Mouse (Mus musculus): ENCODE results near the gene Kank1. TPM values are rescaled to one million over a fixed set of nuclear protein-coding genes. Genes with fewer than 3 reads are reported as not detected.

Gene Kank1
- polyA plus RNA-seq, 1 experiment, result 30.6 TPM

- TF ChIP-seq POLR2A (IDR thresholded peaks at IDR 0.05; ENCODE audit: low read depth, low read length) (no peak), CTCF (IDR thresholded peaks at IDR 0.05; ENCODE audit: borderline replicate concordance, insufficient read depth, low read length) (no peak)
- Histone ChIP-seq H3K4me3 (ENCODE audit: insufficient read depth, low read length) (no peak overlapping the region), H3K4me1 (ENCODE audit: control insufficient read depth, insufficient read depth, low read length) (no peaks in the 10 kb centered on the region), H3K27ac (ENCODE audit: insufficient read depth, low read length) (no peak overlapping the region)
Measured at GRCm38 (mm10) chr19:25221964-25222640, 14.7 kb upstream of the Kank1 start.

GRCm38 (mm10) chr19:25230058-25230974, 6.5 kb upstream of the Kank1 start:
- no peak overlapping the region for H3K27ac ChIP-seq (ENCODE audit: insufficient read depth, low read length)
- no peaks in the 10 kb centered on the region for H3K4me1 ChIP-seq (ENCODE audit: control insufficient read depth, insufficient read depth, low read length)
- no peak overlapping the region for H3K4me3 ChIP-seq (ENCODE audit: insufficient read depth, low read length)
- TF ChIP-seq CTCF (IDR thresholded peaks at IDR 0.05; ENCODE audit: borderline replicate concordance, insufficient read depth, low read length) (no peak), POLR2A (IDR thresholded peaks at IDR 0.05; ENCODE audit: low read depth, low read length) (no peak)

- Histone ChIP-seq H3K4me1 (ENCODE audit: control insufficient read depth, insufficient read depth, low read length) (no peaks in the 10 kb centered on the region), H3K4me3 (ENCODE audit: insufficient read depth, low read length) (no peak overlapping the region), H3K27ac (ENCODE audit: insufficient read depth, low read length) (no peak overlapping the region)
- no peak for TF ChIP-seq POLR2A (IDR thresholded peaks at IDR 0.05; ENCODE audit: low read depth, low read length)
- TF ChIP-seq CTCF (IDR thresholded peaks at IDR 0.05; ENCODE audit: borderline replicate concordance, insufficient read depth, low read length), result no peak
Measured at GRCm38 (mm10) chr19:25230975-25231334, 5.8 kb upstream of the Kank1 start.

- H3K4me1 ChIP-seq (ENCODE audit: control insufficient read depth, insufficient read depth, low read length), result no peaks in the 10 kb centered on the region
- H3K27ac ChIP-seq (ENCODE audit: insufficient read depth, low read length), result no peak overlapping the region
- no peak overlapping the region for H3K4me3 ChIP-seq (ENCODE audit: insufficient read depth, low read length)
- TF ChIP-seq CTCF (IDR thresholded peaks at IDR 0.05; ENCODE audit: borderline replicate concordance, insufficient read depth, low read length), result no peak
- no peak for TF ChIP-seq POLR2A (IDR thresholded peaks at IDR 0.05; ENCODE audit: low read depth, low read length)
Measured at GRCm38 (mm10) chr19:25232032-25232431, 4.7 kb upstream of the Kank1 start.

- no peak for TF ChIP-seq POLR2A (IDR thresholded peaks at IDR 0.05; ENCODE audit: low read depth, low read length)
- no peaks in the 10 kb centered on the region for H3K4me1 ChIP-seq (ENCODE audit: control insufficient read depth, insufficient read depth, low read length)
- H3K4me3 ChIP-seq (ENCODE audit: insufficient read depth, low read length), result peak overlapping the region; percentile 72
- no peak overlapping the region for H3K27ac ChIP-seq (ENCODE audit: insufficient read depth, low read length)
Measured at GRCm38 (mm10) chr19:25237492-25238040, 791 bp downstream of the Kank1 start.

- TF ChIP-seq POLR2A (IDR thresholded peaks at IDR 0.05; ENCODE audit: low read depth, low read length) (no peak), CTCF (IDR thresholded peaks at IDR 0.05; ENCODE audit: borderline replicate concordance, insufficient read depth, low read length) (no peak)
- Histone ChIP-seq H3K4me1 (ENCODE audit: control insufficient read depth, insufficient read depth, low read length) (no peaks in the 10 kb centered on the region), H3K4me3 (ENCODE audit: insufficient read depth, low read length) (no peak overlapping the region), H3K27ac (ENCODE audit: insufficient read depth, low read length) (no peak overlapping the region)
Measured at GRCm38 (mm10) chr19:25238121-25238520, 1.3 kb downstream of the Kank1 start.

GRCm38 (mm10) chr19:25243566-25243965, 6.8 kb downstream of the Kank1 start:
- no peak overlapping the region for H3K27ac ChIP-seq (ENCODE audit: insufficient read depth, low read length)
- peaks cover 2% of the 10 kb centered on the region; the same call in 1 of the 2 replicates for H3K4me1 ChIP-seq (ENCODE audit: control insufficient read depth, insufficient read depth, low read length)
- H3K4me3 ChIP-seq (ENCODE audit: insufficient read depth, low read length), result no peak overlapping the region
- TF ChIP-seq POLR2A (IDR thresholded peaks at IDR 0.05; ENCODE audit: low read depth, low read length) (no peak), CTCF (IDR thresholded peaks at IDR 0.05; ENCODE audit: borderline replicate concordance, insufficient read depth, low read length) (no peak)

GRCm38 (mm10) chr19:25246062-25246461, 9.3 kb downstream of the Kank1 start:
- Histone ChIP-seq H3K4me3 (ENCODE audit: insufficient read depth, low read length) (no peak overlapping the region), H3K4me1 (ENCODE audit: control insufficient read depth, insufficient read depth, low read length) (peaks cover 2% of the 10 kb centered on the region; the same call in 1 of the 2 replicates), H3K27ac (ENCODE audit: insufficient read depth, low read length) (no peak overlapping the region)
- TF ChIP-seq CTCF (IDR thresholded peaks at IDR 0.05; ENCODE audit: borderline replicate concordance, insufficient read depth, low read length) (no peak), POLR2A (IDR thresholded peaks at IDR 0.05; ENCODE audit: low read depth, low read length) (no peak)

- Histone ChIP-seq H3K27ac (ENCODE audit: insufficient read depth, low read length) (no peak overlapping the region), H3K4me1 (ENCODE audit: control insufficient read depth, insufficient read depth, low read length) (peaks cover 2% of the 10 kb centered on the region; the same call in 1 of the 2 replicates), H3K4me3 (ENCODE audit: insufficient read depth, low read length) (no peak overlapping the region)
- TF ChIP-seq POLR2A (IDR thresholded peaks at IDR 0.05; ENCODE audit: low read depth, low read length) (no peak), CTCF (IDR thresholded peaks at IDR 0.05; ENCODE audit: borderline replicate concordance, insufficient read depth, low read length) (no peak)
Measured at GRCm38 (mm10) chr19:25247858-25248552, 11.2 kb downstream of the Kank1 start.

All from embryonic fibroblast, embryonic 13.5 days (primary cell).